Mouse (Mus musculus): Measurements from ENCODE around the gene Trappc12. TPM values are rescaled to one million over a fixed set of nuclear protein-coding genes. Genes with fewer than 3 reads are reported as not detected.

Gene Trappc12
- polyA plus RNA-seq, 1 experiment from 2014 or later: 46.4 TPM

DNA sequence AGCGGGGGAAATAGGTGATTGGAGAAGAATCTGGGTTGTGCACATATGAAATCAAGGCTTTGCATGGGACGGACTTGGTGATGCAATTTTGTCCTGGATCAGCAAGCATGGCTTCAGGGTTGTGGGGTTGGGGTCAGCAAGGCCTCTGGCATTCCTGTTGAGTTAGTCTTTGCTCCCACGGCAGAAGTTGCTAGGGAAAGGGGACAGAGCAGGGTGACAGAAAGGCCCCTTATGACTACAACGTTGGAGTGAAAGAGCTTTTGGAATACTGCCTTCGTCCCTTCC lies 74.4 kb downstream of the Trappc12 start:
- peak overlapping the region; percentile 52 for H3K9ac ChIP-seq
- H3K4me1 ChIP-seq: peaks cover 13% of the 10 kb centered on the region
- 69% methylated on average over 5 of the region's 5 CpGs for WGBS
- H3K4me3 ChIP-seq: peak overlapping the region; percentile 50
- H3K36me3 ChIP-seq (replicated peaks): no peaks in the 10 kb centered on the region
- H3K27ac ChIP-seq: peak overlapping the region; percentile 93
- ATAC-seq (replicated peaks): no peak
- H3K27me3 ChIP-seq (replicated peaks): no peaks in the 10 kb centered on the region
- H3K4me2 ChIP-seq: peak overlapping the region; percentile 54
- no peaks in the 10 kb centered on the region for H3K9me3 ChIP-seq

DNA sequence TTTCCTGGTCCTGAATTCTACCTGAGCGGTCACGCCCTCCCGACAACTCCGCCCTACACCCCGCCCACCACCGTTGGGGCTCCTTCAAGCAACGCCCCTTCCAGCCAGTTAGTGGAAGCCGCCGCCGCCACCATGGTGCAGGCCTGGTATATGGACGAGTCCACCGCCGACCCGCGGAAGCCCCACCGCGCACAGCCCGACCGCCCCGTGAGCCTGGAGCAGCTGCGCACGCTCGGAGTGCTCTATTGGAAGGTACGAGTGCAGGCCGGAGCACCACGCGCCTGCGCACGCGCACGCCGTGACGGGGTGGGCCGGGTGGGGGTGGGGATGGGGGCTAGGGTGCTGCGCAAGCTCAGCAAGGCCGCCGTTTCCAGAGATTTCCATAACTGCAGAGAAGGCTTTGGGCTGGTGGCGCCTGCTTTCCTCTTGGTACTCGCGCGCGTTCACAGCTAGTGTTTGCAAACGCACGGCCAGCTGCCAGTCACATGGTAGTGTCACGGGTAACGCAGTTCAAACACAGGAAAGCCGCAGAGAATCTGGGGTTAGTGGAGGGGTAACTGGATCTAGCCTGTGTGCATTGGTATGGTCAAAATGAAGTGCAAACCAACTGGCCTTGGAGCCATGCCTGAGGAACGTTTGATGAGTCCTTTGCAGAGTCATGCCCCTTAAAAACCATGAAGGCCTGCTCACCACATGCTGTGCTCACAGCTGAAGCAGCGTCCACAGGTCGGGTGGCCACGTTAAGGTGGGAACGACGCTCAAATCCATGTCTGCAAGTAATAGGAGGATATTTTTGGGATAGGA lies 74.9 kb downstream of the Trappc12 start, which contains the start of gene Adi1:
Gene Adi1 (plus strand): TSS at position 111 of the 804 bp plus-strand sequence.
- Histone ChIP-seq H3K4me3 (peak within 1 kb of the TSS; percentile 50), H3K4me1 (peaks cover 13% of the 10 kb centered on the region), H3K9me3 (no peaks in the 10 kb centered on the region), H3K27ac (peak within 1 kb of the TSS; percentile 93), H3K36me3 (replicated peaks) (no peaks in the 10 kb centered on the region), H3K27me3 (replicated peaks) (no peaks in the 10 kb centered on the region), H3K4me2 (peak within 1 kb of the TSS; percentile 54), H3K9ac (peak within 1 kb of the TSS; percentile 52)
- WGBS: 1% methylated on average over 53 of the region's 53 CpGs
- peak; percentile 98 for ATAC-seq (replicated peaks)

DNA sequence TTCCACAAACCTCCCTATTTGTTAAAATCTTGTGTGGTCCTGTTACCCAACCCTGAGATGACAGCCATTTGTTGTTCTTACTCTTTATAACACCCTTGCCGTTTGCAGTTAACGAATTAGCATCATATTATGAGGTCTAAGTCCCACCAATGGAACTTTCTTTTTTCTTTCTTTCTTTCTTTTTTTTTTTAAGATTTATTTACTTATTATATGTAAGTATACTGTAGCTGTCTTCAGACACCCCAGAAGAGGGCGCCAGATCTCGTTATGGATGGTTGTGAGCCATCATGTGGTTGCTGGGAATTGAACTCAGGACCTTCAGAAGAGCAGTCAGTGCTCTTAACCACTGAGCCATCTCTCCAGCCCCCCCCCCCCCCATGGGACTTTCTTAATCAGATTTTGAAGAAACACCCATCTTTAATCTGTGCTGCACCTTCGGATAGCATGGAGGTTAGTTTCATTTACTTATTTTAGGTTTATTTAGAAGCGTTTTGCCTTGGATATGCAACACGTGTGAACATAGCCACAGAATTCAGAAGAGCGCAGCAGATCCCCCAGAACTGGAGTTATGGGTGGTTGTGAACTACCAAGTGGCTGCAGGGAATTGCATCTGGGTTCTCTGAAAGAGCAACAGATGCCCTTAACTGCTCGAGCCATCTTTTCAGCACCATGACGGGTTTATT lies 76.1 kb downstream of the Trappc12 start:
- no peak for ATAC-seq (replicated peaks)
- H3K4me1 ChIP-seq: peaks cover 13% of the 10 kb centered on the region
- H3K4me3 ChIP-seq: no peak overlapping the region
- no peaks in the 10 kb centered on the region for H3K36me3 ChIP-seq (replicated peaks)
- no peak overlapping the region for H3K9ac ChIP-seq
- H3K9me3 ChIP-seq: no peaks in the 10 kb centered on the region
- WGBS: 89% methylated on average over 10 of the region's 10 CpGs
- H3K27ac ChIP-seq: peak overlapping the region; percentile 93
- peak overlapping the region; percentile 54 for H3K4me2 ChIP-seq
- no peaks in the 10 kb centered on the region for H3K27me3 ChIP-seq (replicated peaks)

DNA sequence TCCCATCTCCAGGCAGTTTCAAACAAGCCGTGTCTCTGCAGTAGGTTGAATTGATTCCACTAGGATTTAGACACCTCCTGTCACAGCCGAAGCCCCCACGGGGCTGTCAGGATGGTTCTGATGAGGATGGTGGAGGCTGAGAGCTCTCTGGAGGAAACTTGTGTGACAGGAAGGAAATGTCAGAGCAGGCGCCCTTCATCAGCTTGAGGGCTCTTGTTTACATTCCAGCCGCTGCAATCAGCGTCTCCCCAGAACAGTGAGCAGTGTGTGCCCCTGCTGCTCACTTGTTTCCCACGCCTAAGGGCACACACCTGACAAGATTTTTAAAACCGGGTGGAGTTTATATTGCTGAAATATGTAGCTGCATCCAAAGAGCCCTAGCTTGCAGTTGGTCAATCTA lies 83.0 kb downstream of the Trappc12 start:
- no peaks in the 10 kb centered on the region for H3K4me1 ChIP-seq
- H3K4me3 ChIP-seq: no peak overlapping the region
- no peaks in the 10 kb centered on the region for H3K36me3 ChIP-seq (replicated peaks)
- no peak for ATAC-seq (replicated peaks)
- H3K9ac ChIP-seq: no peak overlapping the region
- no peaks in the 10 kb centered on the region for H3K27me3 ChIP-seq (replicated peaks)
- no peak overlapping the region for H3K27ac ChIP-seq
- WGBS: 51% methylated on average over 8 of the region's 8 CpGs
- H3K4me2 ChIP-seq: no peak overlapping the region
- H3K9me3 ChIP-seq: no peaks in the 10 kb centered on the region

DNA sequence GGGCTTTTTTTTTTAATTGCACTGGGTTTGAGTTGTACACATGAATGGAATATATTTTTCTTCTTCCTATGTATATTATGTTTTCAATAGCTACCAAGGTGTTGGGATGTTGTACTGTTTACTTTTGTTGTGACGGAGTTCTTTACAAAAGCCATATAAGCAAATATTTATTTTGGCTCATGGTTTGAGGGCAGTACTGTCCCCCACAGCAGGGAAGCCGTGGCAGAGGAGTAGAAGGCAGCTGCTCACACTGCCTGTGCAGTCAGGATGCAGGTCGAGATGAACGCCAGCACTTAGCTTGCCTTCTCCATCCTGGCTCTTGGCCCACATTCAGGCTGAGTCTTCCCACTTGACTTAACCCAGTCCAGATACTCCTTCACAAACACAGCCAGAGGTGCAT lies 83.5 kb downstream of the Trappc12 start:
- 80% methylated on average over 4 of the region's 4 CpGs for WGBS
- H3K27ac ChIP-seq: no peak overlapping the region

DNA sequence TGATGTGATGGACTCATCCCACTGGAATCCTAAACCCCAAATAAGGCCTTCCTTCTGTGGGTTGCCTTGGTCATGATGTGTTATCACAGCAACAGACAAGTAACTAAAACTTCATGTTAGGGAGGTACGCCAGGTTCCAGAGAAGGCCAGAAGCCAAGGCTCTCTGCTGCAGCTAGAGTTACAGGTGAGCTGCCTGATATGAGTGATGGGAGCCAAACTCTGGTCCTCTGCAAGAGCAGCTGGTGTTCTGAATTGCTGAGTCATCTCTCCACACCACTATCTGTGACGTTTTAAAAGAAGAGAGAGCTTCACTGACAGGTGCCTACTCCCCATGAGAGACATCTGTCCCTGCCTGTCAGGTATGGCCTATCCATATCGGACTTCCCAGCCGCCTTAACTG lies 87.6 kb downstream of the Trappc12 start:
- Histone ChIP-seq H3K9ac (no peak overlapping the region), H3K4me2 (no peak overlapping the region), H3K36me3 (replicated peaks) (peaks cover 25% of the 10 kb centered on the region), H3K27ac (no peak overlapping the region), H3K27me3 (replicated peaks) (no peaks in the 10 kb centered on the region), H3K4me3 (no peak overlapping the region), H3K9me3 (no peaks in the 10 kb centered on the region), H3K4me1 (no peaks in the 10 kb centered on the region)
- WGBS: 89% methylated on average over 4 of the region's 4 CpGs
- no peak for ATAC-seq (replicated peaks)

More for the DNA sequence above, 83.5 kb downstream of the Trappc12 start:
- Histone ChIP-seq H3K4me3 (no peak overlapping the region), H3K4me1 (no peaks in the 10 kb centered on the region), H3K27me3 (replicated peaks) (no peaks in the 10 kb centered on the region), H3K36me3 (replicated peaks) (no peaks in the 10 kb centered on the region), H3K4me2 (no peak overlapping the region), H3K9me3 (no peaks in the 10 kb centered on the region), H3K9ac (no peak overlapping the region)
- no peak for ATAC-seq (replicated peaks)

DNA sequence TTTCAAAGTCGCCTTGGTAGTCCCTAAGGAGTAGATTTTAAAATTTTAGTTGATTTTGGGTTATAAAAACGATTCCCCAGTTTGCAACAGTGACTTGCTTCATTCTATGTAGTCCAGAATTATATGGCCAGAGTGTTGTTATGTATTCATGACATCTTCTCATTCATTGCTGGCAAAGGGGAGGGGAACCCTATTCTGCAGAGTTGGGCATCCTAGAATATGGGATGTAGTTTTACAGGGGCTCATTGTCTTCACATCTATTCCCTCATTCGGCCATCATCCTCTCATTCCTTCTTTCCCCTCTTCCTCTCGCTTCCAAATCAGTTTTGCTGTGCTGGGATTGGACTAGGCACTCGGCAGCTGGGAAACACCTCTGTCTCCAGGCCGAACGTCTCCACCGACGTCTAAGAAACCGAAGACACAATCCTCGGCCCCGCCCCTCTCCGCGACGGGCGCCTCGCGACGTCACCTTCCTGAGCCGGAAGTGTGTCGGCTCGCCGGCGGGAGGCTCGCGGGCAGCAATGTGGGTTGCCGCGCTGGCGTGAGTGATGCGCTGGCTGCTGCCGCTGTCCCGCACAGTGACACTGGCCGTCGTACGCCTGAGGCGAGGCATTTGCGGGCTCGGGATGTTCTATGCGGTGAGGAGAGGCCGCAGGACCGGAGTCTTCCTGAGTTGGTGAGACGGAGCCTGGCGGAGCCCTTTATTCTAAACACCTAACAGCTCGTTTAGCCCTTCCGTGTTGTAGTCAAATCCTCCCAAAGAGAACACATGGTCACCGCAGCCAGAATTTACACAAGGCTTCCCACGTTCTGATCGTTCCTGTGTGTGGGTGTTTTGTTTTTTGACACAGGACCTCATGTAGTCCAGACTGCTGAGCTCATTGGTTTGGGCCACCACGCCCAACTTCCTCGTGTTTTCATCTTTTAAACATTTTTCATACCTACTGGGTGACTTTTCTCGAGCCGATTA lies 100.8 kb downstream of the Trappc12 start, which contains the start of gene Rnaseh1:
Gene Rnaseh1 (plus strand): TSS at position 462 of the 970 bp plus-strand sequence.
- no peaks in the 10 kb centered on the region for H3K9me3 ChIP-seq
- H3K4me2 ChIP-seq: peak within 1 kb of the TSS; percentile 60
- H3K4me1 ChIP-seq: peaks cover 15% of the 10 kb centered on the region
- 1% methylated on average over 52 of the region's 52 CpGs for whole genome bisulfite sequencing
- peak within 1 kb of the TSS; percentile 90 for H3K27ac ChIP-seq
- peak; percentile 98 for ATAC-seq (replicated peaks)
- peaks cover 9% of the 10 kb centered on the region; the same call in 1 of the 2 replicates for H3K36me3 ChIP-seq (replicated peaks)
- H3K27me3 ChIP-seq (replicated peaks): 0 out of 2 replicates have a peak, but pooled peaks cover 5% of the 10 kb centered on the region
- peak within 1 kb of the TSS; percentile 79 for H3K4me3 ChIP-seq
- peak within 1 kb of the TSS; percentile 70 for H3K9ac ChIP-seq

Small RNAs within 50 kb of the gene (microRNA-seq; reads per million reads assigned to microRNA genes)
- not detected for gene Mir6937

Other genes starting within 250 kb of the Trappc12 start
- gene Dcdc2c, start 198.1 kb downstream of the Trappc12 start, polyA plus RNA-seq (2015; fragmentation: Nextera tagmentation; extraction: Ambion mirVana): 0.13 and 0.31 TPM in 2 replicates
- 0.20 and 0.23 TPM in 2 replicates for gene Allc, start 167.9 kb downstream of the Trappc12 start, polyA plus RNA-seq (2015; fragmentation: Nextera tagmentation; extraction: Ambion mirVana)
- 1.0 TPM in 2 replicates for gene Colec11, start 127.1 kb downstream of the Trappc12 start, polyA plus RNA-seq (2015; fragmentation: Nextera tagmentation; extraction: Ambion mirVana)
- 356 and 383 TPM in 2 replicates for gene Rps7, start 114.5 kb downstream of the Trappc12 start, polyA plus RNA-seq (2015; fragmentation: Nextera tagmentation; extraction: Ambion mirVana)
- gene Rnaseh1, start 100.9 kb downstream of the Trappc12 start, polyA plus RNA-seq (2015; fragmentation: Nextera tagmentation; extraction: Ambion mirVana): 24.1 and 27.2 TPM in 2 replicates
- gene Adi1, start 75.2 kb downstream of the Trappc12 start, polyA plus RNA-seq (2015; fragmentation: Nextera tagmentation; extraction: Ambion mirVana): 23.8 and 25.5 TPM in 2 replicates
- 79.2 and 85.6 TPM in 2 replicates for gene Eipr1, start 1.3 kb upstream of the Trappc12 start, polyA plus RNA-seq (2015; fragmentation: Nextera tagmentation; extraction: Ambion mirVana)

Data from midbrain, embryonic 15.5 days (tissue).